Comparison of ENCODE assay signal across 35 mouse cellular contexts in the genomic region with DNA sequence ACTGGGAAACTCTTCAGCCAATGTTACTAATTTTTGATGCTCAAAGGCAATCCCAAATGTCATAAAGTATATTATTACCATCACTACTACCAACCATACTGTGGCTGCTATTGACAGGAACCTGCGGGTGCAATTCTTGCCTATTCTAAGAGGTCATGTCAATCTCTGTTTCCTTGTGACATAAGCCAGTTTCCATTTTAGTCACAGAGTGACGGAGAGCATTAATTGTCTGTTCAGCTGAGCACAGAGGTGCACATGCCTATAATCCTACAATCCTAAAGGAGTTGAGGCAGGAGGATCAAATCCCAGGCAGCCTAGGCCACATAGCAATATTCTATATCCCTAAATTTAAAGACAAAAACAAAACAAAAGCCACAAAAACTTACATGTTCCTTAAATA. TPM values are rescaled to one million over a fixed set of nuclear protein-coding genes. Genes with fewer than 3 reads are reported as not detected.
"Had no signal": no experiment of that assay in that cellular context is flagged by ENCODE, and none has a peak within 500 bp of the region (broad histone marks: within the 10 kb centered on the region; RNA-seq: fewer than 3 reads in every experiment).

No protein-coding gene starts in this region.

- H3K36me3 ChIP-seq: heart, embryonic 10.5 days; heart, embryonic 12.5 days; heart, embryonic 13.5 days; heart, embryonic 15.5 days; hindbrain, embryonic 10.5 days; hindbrain, embryonic 12.5 days; hindbrain, embryonic 13.5 days; hindbrain, embryonic 15.5 days; intestine, embryonic 15.5 days; kidney, embryonic 15.5 days had no signal

- H3K4me2 ChIP-seq: heart, embryonic 11.5 days; heart, embryonic 12.5 days; heart, embryonic 13.5 days; heart, embryonic 15.5 days; hindbrain, embryonic 12.5 days; hindbrain, embryonic 13.5 days; hindbrain, embryonic 14.5 days; hindbrain, embryonic 15.5 days; intestine, embryonic 15.5 days; kidney, embryonic 15.5 days had no signal

- H3K9ac ChIP-seq: heart, embryonic 12.5 days; heart, embryonic 13.5 days; heart, embryonic 15.5 days; hindbrain, embryonic 12.5 days; hindbrain, embryonic 13.5 days; hindbrain, embryonic 14.5 days; hindbrain, embryonic 15.5 days; intestine, embryonic 15.5 days; kidney, embryonic 15.5 days had no signal

- H3K4me1 ChIP-seq: heart, embryonic 10.5 days; heart, embryonic 12.5 days; heart, embryonic 13.5 days; heart, embryonic 15.5 days; hindbrain, embryonic 10.5 days; hindbrain, embryonic 12.5 days; hindbrain, embryonic 13.5 days; hindbrain, embryonic 15.5 days; intestine, embryonic 15.5 days; kidney, embryonic 15.5 days had no signal

- DNase-seq: heart, postnatal 10 days; heart, postnatal 14 days; heart, postnatal 36 days; heart, postnatal 4 days; kidney, adult 11 months; kidney, adult 18-20 months; kidney, adult 2 months; kidney, adult 8-10 months; kidney, adult 9 months; kidney, postnatal 10 days; kidney, postnatal 14 days; kidney, postnatal 25 days; kidney, postnatal 36 days; kidney, postnatal 4 days; layer of hippocampus, postnatal 36 days had no signal

- H3K27me3 ChIP-seq: heart, embryonic 12.5 days; heart, embryonic 13.5 days; heart, embryonic 15.5 days; hindbrain, embryonic 12.5 days; hindbrain, embryonic 13.5 days; hindbrain, embryonic 15.5 days; intestine, embryonic 15.5 days; kidney, embryonic 15.5 days had no signal

- H3K9me3 ChIP-seq: heart, embryonic 10.5 days; heart, embryonic 12.5 days; heart, embryonic 13.5 days; heart, embryonic 15.5 days; hindbrain, embryonic 10.5 days; hindbrain, embryonic 12.5 days; hindbrain, embryonic 13.5 days; hindbrain, embryonic 15.5 days; intestine, embryonic 15.5 days; kidney, embryonic 15.5 days had no signal

- H3K4me3 ChIP-seq: heart, embryonic 10.5 days; heart, embryonic 12.5 days; heart, embryonic 13.5 days; heart, embryonic 15.5 days; hindbrain, embryonic 10.5 days; hindbrain, embryonic 12.5 days; hindbrain, embryonic 13.5 days; hindbrain, embryonic 15.5 days; intestine, embryonic 15.5 days; kidney, embryonic 15.5 days; layer of hippocampus, adult 2 months; left cerebral cortex, adult 2 months had no signal

- H3K27ac ChIP-seq: heart, embryonic 10.5 days; heart, embryonic 13.5 days; heart, embryonic 15.5 days; hindbrain, embryonic 10.5 days; hindbrain, embryonic 12.5 days; hindbrain, embryonic 13.5 days; hindbrain, embryonic 14.5 days; hindbrain, embryonic 15.5 days; hindbrain, postnatal 0 days; intestine, embryonic 15.5 days; kidney, embryonic 15.5 days; kidney, postnatal 0 days; left cerebral cortex, adult 2 months had no signal

RNA-seq across cellular contexts. Expression of gene Nek11, which starts 33.1 kb away (rescaled TPM):
- total RNA-seq: heart, postnatal 10 days; heart, postnatal 25 days; heart, postnatal 36 days; heart, postnatal 4 days; hematopoietic stem cell, adult 5-6 weeks had no signal
- polyA plus RNA-seq: inflammation-experienced regulatory T-cells, adult 6 months; large intestine, adult 2 months had no signal
